In the genomic region with DNA sequence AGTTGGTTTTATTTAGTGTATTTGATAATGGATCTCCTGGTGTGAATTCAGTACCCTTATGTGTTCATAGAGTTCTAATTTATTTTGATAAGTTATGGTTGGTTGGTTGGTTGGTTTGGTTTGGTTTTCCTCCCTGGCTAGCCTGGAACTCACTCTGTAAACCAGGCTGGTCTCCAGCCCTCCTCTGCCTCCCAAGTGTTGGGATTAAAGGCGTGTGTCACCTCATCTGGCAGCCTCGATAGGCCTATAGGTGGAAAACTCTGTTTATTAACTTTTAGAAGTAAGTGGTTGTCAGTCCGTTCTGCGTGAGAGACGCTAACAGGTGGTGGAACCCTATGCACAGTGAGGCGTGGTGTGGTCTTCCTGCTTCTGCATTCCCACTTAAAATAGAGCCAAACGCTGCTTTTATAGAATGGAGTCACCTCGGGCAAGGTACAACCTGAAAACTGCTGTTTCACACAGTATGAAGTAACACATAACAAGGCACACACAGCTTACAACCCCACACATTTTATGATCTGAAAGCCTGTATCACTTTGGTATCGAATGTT, we compare ENCODE assay signal across 8 mouse cellular contexts. TPM values are rescaled to one million over a fixed set of nuclear protein-coding genes. Genes with fewer than 3 reads are reported as not detected.
DNase-seq lines count a peak whose midpoint lies in the region; ATAC-seq and TF ChIP-seq lines count a peak whose summit lies in the region.

No protein-coding gene starts in this region.

- TF ChIP-seq CTCF in stomach, postnatal 0 days (IDR thresholded peaks at IDR 0.05; ENCODE audit: low read depth), result no peak

- no peaks in the 10 kb centered on the region for H3K9me3 ChIP-seq in heart, embryonic 12.5 days (replicated peaks)
- no peaks in the 10 kb centered on the region for H3K9me3 ChIP-seq in liver, embryonic 12.5 days (replicated peaks)
- no peaks in the 10 kb centered on the region for H3K9me3 ChIP-seq in stomach, postnatal 0 days (ENCODE audit: control insufficient read depth, low read length)

- no peak overlapping the region for H3K27ac ChIP-seq in heart, embryonic 12.5 days (ENCODE audit: poor library complexity, severe bottlenecking)
- peak overlapping the region; percentile 97 for H3K27ac ChIP-seq in liver, embryonic 12.5 days
- peak overlapping the region; percentile 1; the same call in 1 of the 2 replicates for H3K27ac ChIP-seq in stomach, postnatal 0 days (replicated peaks)

- DNase-seq in heart, adult 18-20 months, result no peak
- peak; percentile 56 to 62 for DNase-seq in spleen, postnatal 36 days (ENCODE audit: low spot score in 2 of 2)
- no peak for DNase-seq in spleen, postnatal 10 days (ENCODE audit: low spot score in 2 of 2)
- no peak for DNase-seq in stomach, postnatal 0 days (ENCODE audit: low spot score)
- DNase-seq in right cerebral cortex, postnatal 4 days, result no peak
- no peak for DNase-seq in ovary, postnatal 10 days (ENCODE audit: low spot score)

- H3K4me1 ChIP-seq in heart, embryonic 12.5 days (replicated peaks), result peaks cover 26% of the 10 kb centered on the region
- H3K4me1 ChIP-seq in liver, embryonic 12.5 days, result peaks cover 44% of the 10 kb centered on the region
- H3K4me1 ChIP-seq in stomach, postnatal 0 days (replicated peaks; ENCODE audit: control insufficient read depth, insufficient read depth), result no peaks in the 10 kb centered on the region

- 0 out of 2 replicates have a peak overlapping the region, but pooled peaks have one; percentile 95 for H3K9ac ChIP-seq in heart, embryonic 12.5 days
- peak overlapping the region; percentile 95 for H3K9ac ChIP-seq in liver, embryonic 12.5 days
- H3K9ac ChIP-seq in stomach, postnatal 0 days (ENCODE audit: low read length), result no peak overlapping the region

- no peak overlapping the region for H3K4me3 ChIP-seq in heart, embryonic 12.5 days
- peak overlapping the region; percentile 85 for H3K4me3 ChIP-seq in liver, embryonic 12.5 days
- no peak overlapping the region for H3K4me3 ChIP-seq in stomach, postnatal 0 days (ENCODE audit: low read depth, low read length)

- no peak for TF ChIP-seq EP300 in stomach, postnatal 0 days (optimal IDR thresholded peaks at IDR 0.05)

- H3K36me3 ChIP-seq in heart, embryonic 12.5 days, result peaks cover 3% of the 10 kb centered on the region; the same call in 1 of the 2 replicates
- no peaks in the 10 kb centered on the region for H3K36me3 ChIP-seq in liver, embryonic 12.5 days
- no peaks in the 10 kb centered on the region for H3K36me3 ChIP-seq in stomach, postnatal 0 days (ENCODE audit: control insufficient read depth, insufficient read depth, low read length)

- no peaks in the 10 kb centered on the region for H3K27me3 ChIP-seq in heart, embryonic 12.5 days (replicated peaks)
- H3K27me3 ChIP-seq in liver, embryonic 12.5 days (replicated peaks), result no peaks in the 10 kb centered on the region
- H3K27me3 ChIP-seq in stomach, postnatal 0 days (ENCODE audit: control insufficient read depth, insufficient read depth, low read length), result no peaks in the 10 kb centered on the region

- 90% methylated on average over 9 of the region's 9 CpGs for WGBS in heart, embryonic 12.5 days
- WGBS in liver, embryonic 12.5 days (ENCODE audit: insufficient replicate concordance), result 82% methylated on average over 9 of the region's 9 CpGs
- 85% methylated on average over 9 of the region's 9 CpGs for WGBS in stomach, postnatal 0 days

- no peak for ATAC-seq in heart, embryonic 12.5 days (ENCODE audit: insufficient number of reproducible peaks, low FRiP score)
- no peak for ATAC-seq in liver, embryonic 12.5 days
- ATAC-seq in stomach, postnatal 0 days (ENCODE audit: low FRiP score, low TSS enrichment), result no peak

- H3K4me2 ChIP-seq in heart, embryonic 12.5 days, result no peak overlapping the region; the same call in 1 of the 2 replicates
- H3K4me2 ChIP-seq in liver, embryonic 12.5 days, result peak overlapping the region; percentile 84
- no peak overlapping the region for H3K4me2 ChIP-seq in stomach, postnatal 0 days (replicated peaks; ENCODE audit: low read depth)

RNA-seq across cellular contexts. Expression of a gene that starts 1.6 kb away (rescaled TPM):
- 80.0 and 87.6 TPM in 2 replicates for polyA plus RNA-seq in heart, embryonic 12.5 days (2016; fragmentation: Nextera tagmentation; extraction: Ambion mirVana)
- 100 to 1,000 TPM; 297 to 354 TPM for total RNA-seq in heart, adult 18-20 months (2021)
- 51.5 and 54.6 TPM in 2 replicates for polyA plus RNA-seq in liver, embryonic 12.5 days (2016; fragmentation: Nextera tagmentation; extraction: Ambion mirVana)
- polyA plus RNA-seq in stomach, postnatal 0 days (2015; fragmentation: Nextera tagmentation; extraction: Ambion mirVana), result 91.2 and 97.2 TPM in 2 replicates

RNA-seq across cellular contexts. Expression of a gene that starts 6.2 kb away (rescaled TPM):
- polyA plus RNA-seq in heart, embryonic 12.5 days (2016; fragmentation: Nextera tagmentation; extraction: Ambion mirVana), result 101 and 112 TPM in 2 replicates
- total RNA-seq in heart, adult 18-20 months (2021), result 10 to 100 TPM; 34.9 to 36.5 TPM
- 123 and 126 TPM in 2 replicates for polyA plus RNA-seq in liver, embryonic 12.5 days (2016; fragmentation: Nextera tagmentation; extraction: Ambion mirVana)
- polyA plus RNA-seq in stomach, postnatal 0 days (2015; fragmentation: Nextera tagmentation; extraction: Ambion mirVana), result 64.6 and 65.9 TPM in 2 replicates

RNA-seq across cellular contexts. Expression of a gene that starts 32.3 kb away (rescaled TPM):
- 20.4 and 24.1 TPM in 2 replicates for polyA plus RNA-seq in heart, embryonic 12.5 days (2016; fragmentation: Nextera tagmentation; extraction: Ambion mirVana)
- 1 to 10 TPM; 3.9 to 5.0 TPM for total RNA-seq in heart, adult 18-20 months (2021)
- polyA plus RNA-seq in liver, embryonic 12.5 days (2016; fragmentation: Nextera tagmentation; extraction: Ambion mirVana), result 0.18 and 0.33 TPM in 2 replicates
- 4.8 and 5.3 TPM in 2 replicates for polyA plus RNA-seq in stomach, postnatal 0 days (2015; fragmentation: Nextera tagmentation; extraction: Ambion mirVana)

RNA-seq across cellular contexts. Expression of a gene that starts 47.3 kb away (rescaled TPM):
- 4.0 and 4.5 TPM in 2 replicates for polyA plus RNA-seq in heart, embryonic 12.5 days (2016; fragmentation: Nextera tagmentation; extraction: Ambion mirVana)
- total RNA-seq in heart, adult 18-20 months (2021), result 10 to 100 TPM; 22.7 to 29.1 TPM
- 0.37 and 0.59 TPM in 2 replicates for polyA plus RNA-seq in liver, embryonic 12.5 days (2016; fragmentation: Nextera tagmentation; extraction: Ambion mirVana)
- 1.3 TPM in 2 replicates for polyA plus RNA-seq in stomach, postnatal 0 days (2015; fragmentation: Nextera tagmentation; extraction: Ambion mirVana)

Comparison
In these comparisons a context has a peak if more than half of its experiments do, and no peak if none do; other contexts are left out.
1. DNase-seq: peak in spleen, postnatal 36 days (2 of 2); none in heart, adult 18-20 months (0 of 2), spleen, postnatal 10 days (0 of 2), stomach, postnatal 0 days (single experiment), right cerebral cortex, postnatal 4 days (single experiment) and ovary, postnatal 10 days (single experiment).